ENCODE assay signal across 8 mouse cellular contexts in genomic region chr4:53440010-53440815, GRCm38 (mm10). TPM values are rescaled to one million over a fixed set of nuclear protein-coding genes. Genes with fewer than 3 reads are reported as not detected.
A peak's percentile ranks its signal among the peaks of the same experiment; 100 is the strongest.
DNase-seq lines count a peak whose midpoint lies in the region; ATAC-seq lines count a peak whose summit lies in the region.

Gene Slc44a1 (plus strand): TSS chr4:53440413.

- peaks cover 28% of the 10 kb centered on the region for H3K79me2 ChIP-seq in macrophage (ENCODE audit: inconsistent target)

- no peaks in the 10 kb centered on the region for H3K9me3 ChIP-seq in hindbrain, embryonic 14.5 days (ENCODE audit: control insufficient read depth, low read length)

- H3K4me2 ChIP-seq in hindbrain, embryonic 14.5 days (replicated peaks): peak within 1 kb of the TSS; percentile 98

- peaks cover 16% of the 10 kb centered on the region for H3K4me1 ChIP-seq in hindbrain, embryonic 14.5 days (replicated peaks; ENCODE audit: control insufficient read depth, insufficient read depth, low read length)

- H3K27ac ChIP-seq in hindbrain, embryonic 14.5 days: peak within 1 kb of the TSS; percentile 86
- peak within 1 kb of the TSS; percentile 62 for H3K27ac ChIP-seq in macrophage

- peak; percentile 98 for ATAC-seq in hindbrain, embryonic 14.5 days (ENCODE audit: low FRiP score)

- WGBS in hindbrain, embryonic 14.5 days: under 1% methylated on average over 72 of the region's 122 CpGs
- WGBS in macrophage (ENCODE audit: missing documents): under 1% methylated on average over 90 of the region's 122 CpGs

- peak within 1 kb of the TSS; percentile 81 for H3K9ac ChIP-seq in hindbrain, embryonic 14.5 days

- no peaks in the 10 kb centered on the region for H3K36me3 ChIP-seq in hindbrain, embryonic 14.5 days (replicated peaks; ENCODE audit: control insufficient read depth, insufficient read depth)
- H3K36me3 ChIP-seq in macrophage (ENCODE audit: inconsistent target): no peaks in the 10 kb centered on the region

- no peaks in the 10 kb centered on the region for H3K27me3 ChIP-seq in hindbrain, embryonic 14.5 days (ENCODE audit: control insufficient read depth, insufficient read depth, low read length)

- DNase-seq in ZHBTc4 (ENCODE audit: low read depth, low spot score): peak; percentile 96
- DNase-seq in cerebellum, postnatal 36 days: peak; percentile 83 to 89
- peak; percentile 64 to 68 for DNase-seq in frontal cortex, postnatal 36 days (ENCODE audit: low spot score in 2 of 2)
- peak; percentile 90 for DNase-seq in hindbrain, embryonic 14.5 days (ENCODE audit: low spot score)
- peak; percentile 74 to 88 for DNase-seq in left cerebral cortex, adult 18-20 months (ENCODE audit: low spot score in 2 of 2)
- DNase-seq in right cerebral cortex, adult 18-20 months: peak; percentile 91
- peak; percentile 80 for DNase-seq in urinary bladder, adult 2 months (ENCODE audit: low spot score)

- peak within 1 kb of the TSS; percentile 85 for H3K4me3 ChIP-seq in hindbrain, embryonic 14.5 days (replicated peaks; ENCODE audit: low read length)
- peak within 1 kb of the TSS; percentile 55 for H3K4me3 ChIP-seq in macrophage (ENCODE audit: inconsistent target)

RNA-seq across cellular contexts. Expression of gene Slc44a1, which starts in this region (rescaled TPM):
- polyA plus RNA-seq in hindbrain, embryonic 14.5 days (2014; fragmentation: Nextera tagmentation; extraction: Ambion mirVana): 16.6 and 17.7 TPM in 2 replicates
- 10 to 100 TPM; 53.1 to 61.2 TPM for total RNA-seq in left cerebral cortex, adult 18-20 months (2021)
- total RNA-seq in macrophage (2018; cell fraction: chromatin; rRNA removed): 100 to 1,000 TPM in 8 of 26 experiments, 10 to 100 TPM in 18; 15.3 to 654 (median 28.1) TPM
- 100 to 1,000 TPM in 2 of 26 experiments, 10 to 100 TPM in 24; 22.7 to 193 (median 36.7) TPM for total RNA-seq in macrophage (2018; cell fraction: cytosol; rRNA removed)
- total RNA-seq in macrophage (2018; cell fraction: nucleus; rRNA removed): 100 to 1,000 TPM in 8 of 26 experiments, 10 to 100 TPM in 18; 24.3 to 545 (median 43.8) TPM
- 32.2 to 42.5 TPM (median 33.2 TPM) in 3 replicates for polyA plus RNA-seq in macrophage (2018)
- 59.8 and 70.6 TPM in 2 replicates for polyA plus RNA-seq in urinary bladder, adult 2 months (2012; rRNA removed)

Comparison
In these comparisons a context has a peak if more than half of its experiments do, and no peak if none do; other contexts are left out.
1. Peak in every context shown above with its lines: DNase-seq, ATAC-seq, H3K4me3 ChIP-seq and H3K27ac ChIP-seq.